Mouse (Mus musculus) leukemia stem cell, adult 10-12 weeks (primary cell): ENCODE results near the gene Grin2b. TPM values are rescaled to one million over a fixed set of nuclear protein-coding genes. Genes with fewer than 3 reads are reported as not detected.

Source experiments
- polyA plus RNA-seq: library from polyadenylated mRNA; stranded (reverse); fragments of >175 nt; gene quantifications from 2 replicates; pipeline ENCODE4 v1.2.3, GENCODE M21; 2012; ENCODE audit warnings: low replicate concordance

Gene Grin2b
- 0.01 TPM in 1 of 2 replicates, not detected in the other for polyA plus RNA-seq

DNA sequence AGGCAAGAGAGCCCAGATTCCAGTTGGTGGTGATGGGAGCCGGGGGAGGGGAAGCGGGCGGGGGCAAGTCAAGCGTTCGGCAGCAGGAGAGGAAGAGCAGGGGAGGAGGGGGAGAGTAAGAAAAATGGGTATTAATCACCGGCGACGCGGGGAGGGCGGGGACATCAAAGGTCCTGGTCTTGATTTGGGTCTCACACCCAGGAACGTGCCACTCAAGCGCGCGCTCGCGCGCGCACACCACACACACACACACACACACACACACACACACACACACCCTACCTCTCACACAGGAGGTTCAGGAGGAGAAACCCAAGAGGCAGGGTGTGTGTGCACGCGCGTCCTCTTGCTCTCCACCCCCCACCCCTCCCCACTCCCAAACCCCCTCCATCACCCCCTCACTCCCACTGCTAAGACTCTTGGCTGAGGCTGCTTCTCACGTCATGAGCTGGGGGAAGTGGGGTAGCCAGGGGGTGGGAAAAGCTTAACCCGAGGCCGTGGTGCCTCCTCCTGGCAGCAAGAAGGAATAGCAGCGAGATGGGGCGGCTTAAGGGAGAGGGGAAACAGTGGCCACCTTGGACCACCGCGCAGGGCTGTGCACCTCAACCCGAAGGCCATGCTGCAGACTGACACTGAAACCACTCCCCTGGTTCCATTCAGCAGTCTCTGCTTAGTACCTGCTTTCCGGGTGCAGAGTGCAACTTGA lies at the start of gene Grin2b:
TSS of gene Grin2b (minus strand) at position 321 of the 706 bp plus-strand sequence.

Other genes starting within 250 kb of the Grin2b start
- not detected in 2 replicates for gene Gm8994, start 154.0 kb upstream of the Grin2b start, polyA plus RNA-seq
- gene E330021D16Rik, start 242.1 kb upstream of the Grin2b start, polyA plus RNA-seq: not detected in 2 replicates